Mouse (Mus musculus) neural tube, embryonic 11.5 days (tissue): ENCODE data around the gene Rae1. TPM values are rescaled to one million over a fixed set of nuclear protein-coding genes. Genes with fewer than 3 reads are reported as not detected.

Experiments used
- ATAC-seq: fragments of 200-750 bp; cut with Nextera tagmentation; 2 replicates; pipeline ENCODE4 v1.8.0; 2017; ENCODE audit warnings: moderate number of reproducible peaks, mild to moderate bottlenecking, moderate TSS enrichment, moderate library complexity; ENCODE audit not compliant: insufficient read depth, low FRiP score, low TSS enrichment
- DNase-seq: peaks from one replicate; pipeline ENCODE4 v3.0.0-alpha.2; 2015; ENCODE audit warnings: low spot score
- H3K27ac ChIP-seq: fragments of 300-500 bp; sonication (generic); 2 replicates; pipeline ENCODE4 v1.5.1; 2014; ENCODE audit warnings: low read depth, mild to moderate bottlenecking, low read length
- H3K27me3 ChIP-seq: fragments of 300-500 bp; sonication (generic); 2 replicates; pipeline ENCODE4 v1.6.1; 2014; ENCODE audit warnings: mild to moderate bottlenecking, low read length, mixed read lengths; ENCODE audit not compliant: control insufficient read depth, insufficient read depth
- H3K36me3 ChIP-seq: fragments of 300-500 bp; sonication (generic); 2 replicates; pipeline ENCODE4 v1.6.1; 2014; ENCODE audit warnings: mild to moderate bottlenecking, low read length, moderate library complexity, mixed read lengths; ENCODE audit not compliant: control insufficient read depth, insufficient read depth
- H3K4me1 ChIP-seq: fragments of 300-500 bp; sonication (generic); 2 replicates; pipeline ENCODE4 v1.6.1; 2014; ENCODE audit warnings: low read length, mixed read lengths; ENCODE audit not compliant: control insufficient read depth, insufficient read depth
- H3K4me2 ChIP-seq: fragments of 300-500 bp; sonication (generic); 2 replicates; pipeline ENCODE4 v1.6.1; 2014; ENCODE audit warnings: low read depth, mild to moderate bottlenecking, moderate library complexity
- H3K4me3 ChIP-seq: fragments of 300-500 bp; sonication (generic); 2 replicates; pipeline ENCODE4 v1.5.1; 2014; ENCODE audit warnings: low read depth, low read length
- H3K9ac ChIP-seq: fragments of 300-500 bp; sonication (generic); 2 replicates; pipeline ENCODE4 v1.6.1; 2014; ENCODE audit warnings: mild to moderate bottlenecking, low read length
- H3K9me3 ChIP-seq: fragments of 300-500 bp; sonication (generic); 2 replicates; pipeline ENCODE4 v1.6.1; 2016; ENCODE audit warnings: low read length; ENCODE audit not compliant: control insufficient read depth
- WGBS: fragments of 180-500 bp; shearing (Covaris S2); extraction: QIAGEN DNeasy Blood & Tissue Kit; methylation state at CpG from one replicate; pipeline ENCODE4 v1.1.7; 2014; 5-methylcytosine and 5-hydroxymethylcytosine counted together
- polyA plus RNA-seq: library from polyadenylated mRNA; unstranded; fragments of >200 nt; fragmentation: Nextera tagmentation; extraction: Ambion mirVana; gene quantifications from 2 replicates; pipeline ENCODE4 v1.2.1, GENCODE M21; 2014

Rae1 gene
- polyA plus RNA-seq, 1 experiment from 2014 or later = 137 TPM

GRCm38 (mm10) chr2:173026688-173027131 lies 26.8 kb downstream of the Rae1 start:
- Histone ChIP-seq H3K9ac (no peak overlapping the region), H3K4me2 (no peak overlapping the region)

DNA sequence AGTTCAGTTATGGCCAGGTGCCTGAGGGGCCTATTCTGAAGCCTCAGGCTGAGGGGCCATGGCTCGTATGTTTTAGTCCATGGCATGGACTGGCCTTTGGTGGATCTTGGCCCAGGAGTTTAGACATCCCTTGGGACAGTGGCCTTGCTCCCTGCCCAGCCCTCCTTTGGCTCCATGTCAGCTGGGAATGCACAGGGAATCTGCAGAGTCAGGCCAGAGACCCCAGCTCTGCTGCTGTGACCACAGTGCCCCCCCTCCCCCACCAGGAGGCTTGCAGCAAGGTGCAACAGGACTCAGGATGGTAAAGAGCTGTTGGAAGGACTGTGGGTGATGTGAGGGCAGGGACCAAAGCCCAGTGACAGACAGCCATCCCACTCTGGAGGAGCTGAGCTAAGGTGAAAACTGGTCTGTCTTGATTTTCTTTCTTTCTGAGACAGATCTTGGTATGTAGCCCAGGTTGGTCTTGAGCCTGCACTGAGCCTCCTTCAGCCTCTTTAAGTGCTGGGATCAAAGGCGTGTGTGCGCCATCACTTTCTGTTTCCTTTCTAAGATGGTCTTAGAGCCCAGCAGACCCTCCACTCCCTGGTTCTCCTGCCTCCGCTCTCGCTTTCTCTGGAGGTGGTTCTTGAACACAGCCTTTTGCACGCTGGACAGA lies 27.4 kb downstream of the Rae1 start:
- H3K9me3 ChIP-seq = no peaks in the 10 kb centered on the region
- H3K36me3 ChIP-seq = peaks cover 10% of the 10 kb centered on the region
- H3K4me3 ChIP-seq = no peak overlapping the region
- no peak for ATAC-seq
- no peak for DNase-seq
- no peak overlapping the region for H3K4me2 ChIP-seq
- no peak overlapping the region for H3K27ac ChIP-seq
- H3K4me1 ChIP-seq = peaks cover 32% of the 10 kb centered on the region
- no peak overlapping the region for H3K9ac ChIP-seq
- 94% methylated on average over 6 of the region's 6 CpGs for WGBS
- no peaks in the 10 kb centered on the region for H3K27me3 ChIP-seq

More at GRCm38 (mm10) chr2:173026688-173027131, 26.8 kb downstream of the Rae1 start:
- no peaks in the 10 kb centered on the region for H3K9me3 ChIP-seq
- no peaks in the 10 kb centered on the region for H3K27me3 ChIP-seq
- 83% methylated on average over 3 of the region's 3 CpGs for WGBS
- DNase-seq = no peak
- H3K27ac ChIP-seq = 0 out of 2 replicates have a peak overlapping the region, but pooled peaks have one; percentile 14
- peaks cover 9% of the 10 kb centered on the region for H3K36me3 ChIP-seq
- no peak overlapping the region for H3K4me3 ChIP-seq
- peaks cover 32% of the 10 kb centered on the region for H3K4me1 ChIP-seq
- ATAC-seq = no peak

DNA sequence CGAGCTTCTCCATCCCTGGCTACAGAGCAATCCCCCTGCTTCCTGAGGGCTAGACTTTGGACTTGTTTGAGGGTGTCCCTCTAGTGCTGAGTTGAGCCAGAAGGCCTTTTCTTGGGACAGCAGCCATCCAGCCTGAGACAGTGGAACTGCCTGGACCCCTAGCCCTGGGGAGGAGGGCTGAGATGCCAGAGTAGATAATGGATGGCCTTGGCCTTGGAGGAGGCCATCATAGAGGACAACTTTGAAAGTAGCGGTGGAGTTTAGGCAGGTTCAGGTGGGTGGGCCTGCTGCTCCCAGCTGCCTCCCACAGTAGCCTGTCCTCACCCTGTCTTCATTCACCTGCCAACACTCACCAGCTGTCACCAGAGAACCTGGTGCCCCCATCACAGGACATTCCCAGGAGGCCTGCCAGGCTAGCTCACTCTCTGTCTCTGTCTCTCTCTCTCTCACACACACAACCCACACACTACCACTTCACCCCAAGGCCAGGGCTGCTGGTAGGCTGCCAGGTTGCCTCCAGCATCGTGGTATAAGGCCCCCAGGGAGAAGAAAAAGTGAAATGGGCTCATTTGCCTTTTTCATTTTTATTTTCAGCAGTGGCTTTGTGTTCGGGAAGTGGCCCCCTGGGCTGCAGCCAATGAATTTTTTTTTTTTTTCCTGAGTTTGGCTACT lies 28.0 kb downstream of the Rae1 start:
- peaks cover 10% of the 10 kb centered on the region for H3K36me3 ChIP-seq
- WGBS = 86% methylated on average over 4 of the region's 4 CpGs
- no peaks in the 10 kb centered on the region for H3K9me3 ChIP-seq
- no peak for ATAC-seq
- no peak for DNase-seq
- H3K4me3 ChIP-seq = no peak overlapping the region
- peaks cover 28% of the 10 kb centered on the region for H3K4me1 ChIP-seq
- no peak overlapping the region for H3K9ac ChIP-seq
- no peaks in the 10 kb centered on the region for H3K27me3 ChIP-seq
- no peak overlapping the region for H3K27ac ChIP-seq
- H3K4me2 ChIP-seq = no peak overlapping the region

GRCm38 (mm10) chr2:173028508-173029031 lies 28.7 kb downstream of the Rae1 start:
- Histone ChIP-seq H3K4me3 (no peak overlapping the region), H3K27ac (no peak overlapping the region), H3K27me3 (no peaks in the 10 kb centered on the region), H3K9ac (no peak overlapping the region), H3K4me2 (no peak overlapping the region), H3K9me3 (no peaks in the 10 kb centered on the region), H3K36me3 (peaks cover 10% of the 10 kb centered on the region), H3K4me1 (peaks cover 22% of the 10 kb centered on the region)
- ATAC-seq = no peak
- no peak for DNase-seq
- WGBS = 93% methylated on average over 3 of the region's 3 CpGs

- ATAC-seq (no peak), DNase-seq (no peak)
- no peak overlapping the region for H3K4me3 ChIP-seq
- WGBS = 86% methylated on average over 12 of the region's 12 CpGs
- peaks cover 19% of the 10 kb centered on the region for H3K36me3 ChIP-seq
- H3K4me2 ChIP-seq = no peak overlapping the region
- H3K9me3 ChIP-seq = no peaks in the 10 kb centered on the region
- H3K27me3 ChIP-seq = no peaks in the 10 kb centered on the region
- no peak overlapping the region for H3K27ac ChIP-seq
- peaks cover 6% of the 10 kb centered on the region; the same call in 1 of the 2 replicates for H3K4me1 ChIP-seq
- no peak overlapping the region for H3K9ac ChIP-seq
Observed at GRCm38 (mm10) chr2:173030591-173031338, 30.8 kb downstream of the Rae1 start.

GRCm38 (mm10) chr2:173033531-173033930 lies 33.6 kb downstream of the Rae1 start:
- H3K36me3 ChIP-seq = peaks cover 17% of the 10 kb centered on the region
- ATAC-seq = no peak

GRCm38 (mm10) chr2:173034998-173035397 lies 35.1 kb downstream of the Rae1 start:
- ATAC-seq (no peak), DNase-seq (no peak)
- no peak overlapping the region for H3K4me2 ChIP-seq
- no peak overlapping the region for H3K9ac ChIP-seq
- H3K27ac ChIP-seq = no peak overlapping the region
- H3K27me3 ChIP-seq = no peaks in the 10 kb centered on the region
- H3K4me3 ChIP-seq = no peak overlapping the region
- no peaks in the 10 kb centered on the region for H3K9me3 ChIP-seq
- no peaks in the 10 kb centered on the region for H3K4me1 ChIP-seq
- H3K36me3 ChIP-seq = peaks cover 14% of the 10 kb centered on the region
- 75% methylated on average over 4 of the region's 4 CpGs for WGBS

More at GRCm38 (mm10) chr2:173033531-173033930, 33.6 kb downstream of the Rae1 start:
- Histone ChIP-seq H3K27me3 (no peaks in the 10 kb centered on the region), H3K27ac (no peak overlapping the region), H3K9me3 (no peaks in the 10 kb centered on the region), H3K4me2 (no peak overlapping the region), H3K4me1 (no peaks in the 10 kb centered on the region), H3K9ac (no peak overlapping the region), H3K4me3 (no peak overlapping the region)
- 94% methylated on average over 13 of the region's 13 CpGs for WGBS
- DNase-seq = no peak

GRCm38 (mm10) chr2:173035653-173036052 lies 35.7 kb downstream of the Rae1 start:
- Histone ChIP-seq H3K9me3 (no peaks in the 10 kb centered on the region), H3K4me3 (no peak overlapping the region), H3K27ac (no peak overlapping the region), H3K27me3 (no peaks in the 10 kb centered on the region), H3K4me2 (no peak overlapping the region), H3K4me1 (no peaks in the 10 kb centered on the region), H3K9ac (no peak overlapping the region), H3K36me3 (peaks cover 12% of the 10 kb centered on the region)
- DNase-seq (no peak), ATAC-seq (no peak)
- 94% methylated on average over 5 of the region's 5 CpGs for WGBS
